Mouse (Mus musculus) neural tube, embryonic 11.5 days (tissue): ENCODE measurements at regions not wholly inside any gene's neighbourhood (a gene's known extent, or its start where the extent isn't known, plus 50 kb on each side); places are given as distances from the start of the nearest gene placed in this dataset.
"Not testable (repeated sequence)": the region's sequence is repeated elsewhere in the genome, so short reads cannot be mapped to it uniquely, and the experiment has no call there.

ENCODE experiments used
- ATAC-seq: fragments of 200-750 bp; cut with Nextera tagmentation; 2 replicates; pipeline ENCODE4 v1.8.0; 2017; ENCODE audit warnings: moderate number of reproducible peaks, mild to moderate bottlenecking, moderate TSS enrichment, moderate library complexity; ENCODE audit not compliant: insufficient read depth, low FRiP score, low TSS enrichment
- DNase-seq: peaks from one replicate; pipeline ENCODE4 v3.0.0-alpha.2; 2015; ENCODE audit warnings: low spot score
- H3K27ac ChIP-seq: fragments of 300-500 bp; sonication (generic); 2 replicates; pipeline ENCODE4 v1.5.1; 2014; ENCODE audit warnings: low read depth, mild to moderate bottlenecking, low read length
- H3K27me3 ChIP-seq: fragments of 300-500 bp; sonication (generic); 2 replicates; pipeline ENCODE4 v1.6.1; 2014; ENCODE audit warnings: mild to moderate bottlenecking, low read length, mixed read lengths; ENCODE audit not compliant: control insufficient read depth, insufficient read depth
- H3K36me3 ChIP-seq: fragments of 300-500 bp; sonication (generic); 2 replicates; pipeline ENCODE4 v1.6.1; 2014; ENCODE audit warnings: mild to moderate bottlenecking, low read length, moderate library complexity, mixed read lengths; ENCODE audit not compliant: control insufficient read depth, insufficient read depth
- H3K4me1 ChIP-seq: fragments of 300-500 bp; sonication (generic); 2 replicates; pipeline ENCODE4 v1.6.1; 2014; ENCODE audit warnings: low read length, mixed read lengths; ENCODE audit not compliant: control insufficient read depth, insufficient read depth
- H3K4me2 ChIP-seq: fragments of 300-500 bp; sonication (generic); 2 replicates; pipeline ENCODE4 v1.6.1; 2014; ENCODE audit warnings: low read depth, mild to moderate bottlenecking, moderate library complexity
- H3K4me3 ChIP-seq: fragments of 300-500 bp; sonication (generic); 2 replicates; pipeline ENCODE4 v1.5.1; 2014; ENCODE audit warnings: low read depth, low read length
- H3K9ac ChIP-seq: fragments of 300-500 bp; sonication (generic); 2 replicates; pipeline ENCODE4 v1.6.1; 2014; ENCODE audit warnings: mild to moderate bottlenecking, low read length
- H3K9me3 ChIP-seq: fragments of 300-500 bp; sonication (generic); 2 replicates; pipeline ENCODE4 v1.6.1; 2016; ENCODE audit warnings: low read length; ENCODE audit not compliant: control insufficient read depth
- WGBS: fragments of 180-500 bp; shearing (Covaris S2); extraction: QIAGEN DNeasy Blood & Tissue Kit; methylation state at CpG from one replicate; pipeline ENCODE4 v1.1.7; 2014; 5-methylcytosine and 5-hydroxymethylcytosine counted together

- H3K4me2 ChIP-seq, H3K4me1 ChIP-seq, ATAC-seq, H3K27ac ChIP-seq, H3K9me3 ChIP-seq, DNase-seq, H3K27me3 ChIP-seq, H3K4me3 ChIP-seq, H3K36me3 ChIP-seq, H3K9ac ChIP-seq: not testable (repeated sequence)
- 56% methylated on average over 1 of the region's 1 CpGs for WGBS
These were observed 603.4 kb downstream of the Nova1 start for GRCm38 (mm10) chr12:46215328-46215727.

GRCm38 (mm10) chr12:46199076-46199475, 619.7 kb downstream of the Nova1 start:
- DNase-seq (no peak), ATAC-seq (no peak)
- no peak overlapping the region for H3K4me3 ChIP-seq
- no peak overlapping the region for H3K27ac ChIP-seq
- no peak overlapping the region for H3K4me2 ChIP-seq
- no peaks in the 10 kb centered on the region for H3K4me1 ChIP-seq
- H3K36me3 ChIP-seq, result no peaks in the 10 kb centered on the region
- H3K9ac ChIP-seq, result no peak overlapping the region
- H3K27me3 ChIP-seq, result no peaks in the 10 kb centered on the region
- H3K9me3 ChIP-seq, result no peaks in the 10 kb centered on the region

GRCm38 (mm10) chr12:46197482-46198101, 621.1 kb downstream of the Nova1 start:
- no peak overlapping the region for H3K9ac ChIP-seq
- H3K9me3 ChIP-seq, result no peaks in the 10 kb centered on the region
- no peaks in the 10 kb centered on the region for H3K4me1 ChIP-seq
- H3K4me2 ChIP-seq, result no peak overlapping the region
- H3K27me3 ChIP-seq, result no peaks in the 10 kb centered on the region
- no peak for DNase-seq
- 55% methylated on average over 2 of the region's 2 CpGs for WGBS
- H3K27ac ChIP-seq, result no peak overlapping the region
- ATAC-seq, result no peak
- H3K4me3 ChIP-seq, result no peak overlapping the region
- H3K36me3 ChIP-seq, result no peaks in the 10 kb centered on the region

GRCm38 (mm10) chr12:46194173-46194572, 624.6 kb downstream of the Nova1 start:
- 89% methylated on average over 1 of the region's 1 CpGs for WGBS
- no peak overlapping the region for H3K4me3 ChIP-seq
- ATAC-seq, result no peak

More at GRCm38 (mm10) chr12:46194173-46194572, 624.6 kb downstream of the Nova1 start:
- Histone ChIP-seq H3K9ac (no peak overlapping the region), H3K27me3 (no peaks in the 10 kb centered on the region), H3K9me3 (no peaks in the 10 kb centered on the region), H3K4me1 (no peaks in the 10 kb centered on the region), H3K27ac (no peak overlapping the region), H3K36me3 (no peaks in the 10 kb centered on the region), H3K4me2 (no peak overlapping the region)
- DNase-seq, result no peak
